Mouse (Mus musculus) hindbrain, embryonic 14.5 days (tissue): Measurements from ENCODE around the gene Wnt11. TPM values are rescaled to one million over a fixed set of nuclear protein-coding genes. Genes with fewer than 3 reads are reported as not detected.
A peak's percentile ranks its signal among the peaks of the same experiment; 100 is the strongest.

ENCODE experiments used
- ATAC-seq: fragments of 200-750 bp; cut with Nextera tagmentation; 2 replicates; pipeline ENCODE4 v1.8.0; 2017; ENCODE audit warnings: moderate number of reproducible peaks, mild to moderate bottlenecking, moderate TSS enrichment, moderate library complexity; ENCODE audit not compliant: low FRiP score
- DNase-seq: peaks from one replicate; pipeline ENCODE4 v3.0.0-alpha.2; 2015; ENCODE audit warnings: low spot score
- H3K27ac ChIP-seq: fragments of 300-500 bp; sonication (generic); 2 replicates; pipeline ENCODE4 v1.5.1; 2014; ENCODE audit warnings: mild to moderate bottlenecking, moderate library complexity
- H3K27me3 ChIP-seq: fragments of 300-500 bp; sonication (generic); 2 replicates; pipeline ENCODE4 v1.6.1; 2014; ENCODE audit warnings: mild to moderate bottlenecking, low read length, mixed read lengths; ENCODE audit not compliant: control insufficient read depth, insufficient read depth
- H3K36me3 ChIP-seq: fragments of 300-500 bp; sonication (generic); replicated peaks from 2 replicates; pipeline ENCODE4 v1.6.1; 2014; ENCODE audit not compliant: control insufficient read depth, insufficient read depth
- H3K4me1 ChIP-seq: fragments of 300-500 bp; sonication (generic); replicated peaks from 2 replicates; pipeline ENCODE4 v1.6.1; 2014; ENCODE audit warnings: antibody characterized with exemption, low read length, mixed read lengths; ENCODE audit not compliant: control insufficient read depth, insufficient read depth
- H3K4me2 ChIP-seq: fragments of 300-500 bp; sonication (generic); replicated peaks from 2 replicates; pipeline ENCODE4 v1.6.1; 2014; ENCODE audit warnings: mild to moderate bottlenecking, moderate library complexity
- H3K4me3 ChIP-seq: fragments of 300-500 bp; sonication (generic); replicated peaks from 2 replicates; pipeline ENCODE4 v1.5.1; 2014; ENCODE audit warnings: mild to moderate bottlenecking, low read length
- H3K9ac ChIP-seq: fragments of 300-500 bp; sonication (generic); 2 replicates; pipeline ENCODE4 v1.6.1; 2014
- H3K9me3 ChIP-seq: fragments of 300-500 bp; sonication (generic); 2 replicates; pipeline ENCODE4 v1.6.1; 2016; ENCODE audit warnings: low read length; ENCODE audit not compliant: control insufficient read depth
- whole genome bisulfite sequencing: fragments of 180-500 bp; shearing (Covaris S2); extraction: QIAGEN DNeasy Blood & Tissue Kit; methylation state at CpG from one replicate; pipeline ENCODE4 v1.1.7; 2014; 5-methylcytosine and 5-hydroxymethylcytosine counted together
- polyA plus RNA-seq: library from polyadenylated mRNA; unstranded; fragments of >200 nt; fragmentation: Nextera tagmentation; extraction: Ambion mirVana; gene quantifications from 2 replicates; pipeline ENCODE4 v1.2.1, GENCODE M21; 2014

Wnt11 gene
- polyA plus RNA-seq, 1 experiment from 2014 or later, result 2.3 TPM

DNA sequence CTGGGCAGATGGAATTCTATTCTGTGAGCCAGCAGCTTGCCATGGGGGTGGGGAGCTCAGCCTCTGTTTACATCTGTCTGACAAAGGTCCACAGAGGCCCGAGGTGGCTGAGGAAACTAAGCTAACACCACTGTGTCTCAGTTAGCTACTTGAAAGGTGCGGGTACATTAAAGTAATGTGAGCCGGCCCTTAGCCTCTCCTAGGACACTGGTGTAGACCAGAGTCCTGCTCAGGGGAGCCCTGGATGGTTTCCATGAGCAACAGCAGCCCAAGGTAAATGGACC lies 36.8 kb upstream of the Wnt11 start:
- H3K4me2 ChIP-seq, result no peak overlapping the region
- 20% methylated on average over 3 of the region's 3 CpGs for WGBS
- H3K4me1 ChIP-seq, result no peaks in the 10 kb centered on the region
- no peaks in the 10 kb centered on the region for H3K27me3 ChIP-seq
- no peaks in the 10 kb centered on the region for H3K36me3 ChIP-seq
- no peak overlapping the region for H3K27ac ChIP-seq
- no peaks in the 10 kb centered on the region for H3K9me3 ChIP-seq
- ATAC-seq (no peak), DNase-seq (no peak)
- no peak overlapping the region for H3K4me3 ChIP-seq
- H3K9ac ChIP-seq, result no peak overlapping the region

DNA sequence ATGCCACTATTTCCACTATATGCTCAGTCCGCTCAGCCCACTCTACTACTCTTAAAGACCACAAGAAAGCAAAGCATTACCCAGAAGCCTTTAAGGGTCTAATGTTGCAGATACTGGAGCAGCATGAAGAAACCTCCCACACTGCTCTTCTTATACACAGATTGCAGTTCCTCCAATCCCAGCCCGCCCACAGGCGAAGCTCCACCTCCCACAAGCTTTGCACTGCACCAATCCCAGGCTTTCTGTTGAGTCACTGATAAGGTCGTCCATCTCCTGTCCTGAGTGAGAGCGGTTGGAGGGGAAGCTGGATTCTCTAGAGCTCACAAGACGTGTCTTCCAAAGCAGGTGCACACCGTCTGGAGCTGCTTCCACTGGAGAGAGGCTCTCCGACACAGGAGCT lies 34.5 kb upstream of the Wnt11 start:
- no peak overlapping the region for H3K27ac ChIP-seq
- WGBS, result 69% methylated on average over 8 of the region's 8 CpGs

DNA sequence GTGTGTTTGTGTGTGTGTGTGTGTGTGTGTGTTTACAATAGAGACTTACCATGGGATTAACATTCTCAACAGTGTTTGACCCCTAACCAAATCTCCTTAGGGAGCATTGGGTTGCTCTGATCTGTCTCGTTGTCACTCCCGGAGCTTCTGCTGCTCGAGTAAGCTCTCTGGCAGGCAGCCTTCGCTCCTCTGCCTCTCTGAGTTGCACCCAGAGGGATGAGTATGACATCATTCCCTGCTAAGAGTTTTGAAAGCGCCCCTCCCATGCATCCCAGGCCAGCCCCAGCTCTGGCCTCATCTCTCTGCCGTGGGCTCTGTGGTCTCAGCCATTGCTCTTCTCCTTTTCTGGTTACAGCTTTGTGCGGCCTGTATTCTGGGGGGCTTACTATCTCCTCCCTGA lies 33.8 kb upstream of the Wnt11 start:
- 66% methylated on average over 7 of the region's 7 CpGs for WGBS
- H3K27ac ChIP-seq, result no peak overlapping the region
- no peak overlapping the region for H3K9ac ChIP-seq
- no peak overlapping the region for H3K4me2 ChIP-seq
- H3K27me3 ChIP-seq, result no peaks in the 10 kb centered on the region
- ATAC-seq (no peak), DNase-seq (no peak)
- H3K36me3 ChIP-seq, result no peaks in the 10 kb centered on the region
- H3K9me3 ChIP-seq, result no peaks in the 10 kb centered on the region
- H3K4me1 ChIP-seq, result 0 out of 2 replicates have a peak, but pooled peaks cover 3% of the 10 kb centered on the region
- no peak overlapping the region for H3K4me3 ChIP-seq

More for the DNA sequence above, 34.5 kb upstream of the Wnt11 start:
- no peaks in the 10 kb centered on the region for H3K36me3 ChIP-seq
- 0 out of 2 replicates have a peak, but pooled peaks cover 3% of the 10 kb centered on the region for H3K4me1 ChIP-seq
- no peak overlapping the region for H3K4me3 ChIP-seq
- no peak overlapping the region for H3K9ac ChIP-seq
- no peaks in the 10 kb centered on the region for H3K27me3 ChIP-seq
- DNase-seq (no peak), ATAC-seq (no peak)
- H3K9me3 ChIP-seq, result no peaks in the 10 kb centered on the region
- no peak overlapping the region for H3K4me2 ChIP-seq

DNA sequence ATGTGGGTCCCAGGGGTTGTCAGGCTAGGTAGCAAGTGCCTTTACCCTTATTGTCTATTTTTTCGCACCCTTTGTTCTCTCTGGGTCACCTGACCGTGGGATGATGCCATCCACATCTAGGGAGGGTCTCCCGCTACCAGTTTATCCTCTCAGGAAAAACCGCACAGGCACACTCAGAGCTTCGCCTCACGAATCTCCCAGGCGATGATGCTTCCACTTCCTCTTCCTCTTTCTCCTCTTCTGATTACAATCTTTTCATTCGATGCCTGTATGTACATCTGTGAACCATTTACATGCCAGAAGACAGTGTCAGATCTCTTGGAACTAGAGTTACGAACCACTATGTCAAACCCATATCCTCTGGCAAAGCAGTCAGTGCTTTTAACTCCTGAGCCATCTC lies 31.7 kb upstream of the Wnt11 start:
- Histone ChIP-seq H3K9me3 (no peaks in the 10 kb centered on the region), H3K4me1 (0 out of 2 replicates have a peak, but pooled peaks cover 3% of the 10 kb centered on the region), H3K27ac (no peak overlapping the region), H3K36me3 (no peaks in the 10 kb centered on the region), H3K4me3 (no peak overlapping the region), H3K4me2 (no peak overlapping the region), H3K9ac (no peak overlapping the region), H3K27me3 (no peaks in the 10 kb centered on the region)
- 87% methylated on average over 9 of the region's 9 CpGs for WGBS
- DNase-seq (no peak), ATAC-seq (no peak)

DNA sequence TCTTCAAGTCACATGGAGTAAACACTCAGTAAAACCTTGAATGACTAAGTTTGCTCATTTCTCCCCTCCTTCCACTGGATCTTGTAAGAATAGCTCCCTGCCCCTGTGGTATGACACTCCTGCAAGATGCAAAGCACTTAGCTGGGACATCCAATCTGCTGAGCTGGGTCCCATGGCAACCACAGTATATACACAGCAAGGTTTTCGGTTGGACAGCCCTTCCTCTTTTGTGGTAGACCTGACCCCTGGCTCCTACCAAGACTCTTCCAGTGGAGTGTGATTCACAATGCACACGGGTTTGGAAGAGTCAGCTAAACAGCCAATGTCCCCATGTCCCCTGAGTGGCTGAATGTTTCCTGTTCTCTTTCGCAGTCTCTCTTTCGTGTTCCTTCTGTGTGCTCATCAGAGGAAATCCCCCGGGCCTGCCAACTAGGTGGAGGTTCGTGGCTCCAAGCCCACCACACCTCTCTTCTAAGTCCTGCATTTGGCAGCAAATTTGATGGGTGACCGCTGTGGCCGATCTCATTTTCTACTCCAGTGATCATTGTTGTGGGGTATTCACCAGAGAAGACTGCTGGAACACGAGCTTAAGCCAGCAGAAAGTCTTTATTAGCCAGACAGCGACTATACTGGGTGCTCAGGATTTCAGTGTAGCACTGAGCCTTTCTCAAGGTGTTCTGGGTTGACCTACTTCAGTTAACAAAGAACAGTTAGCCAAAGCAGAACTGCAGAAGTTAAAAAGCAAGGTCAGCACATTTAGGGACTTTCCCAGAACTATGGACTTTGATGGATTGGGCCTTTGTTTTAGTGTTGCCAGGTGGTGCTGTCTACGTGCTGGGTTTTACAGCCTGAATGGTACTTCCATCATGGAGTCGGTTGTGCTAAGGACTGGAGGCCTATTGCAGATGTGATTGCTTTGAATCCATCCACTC lies 29.8 kb upstream of the Wnt11 start:
- 39% methylated on average over 12 of the region's 12 CpGs for WGBS
- no peak for ATAC-seq
- H3K27ac ChIP-seq, result no peak overlapping the region
- 0 out of 2 replicates have a peak, but pooled peaks cover 3% of the 10 kb centered on the region for H3K4me1 ChIP-seq
- H3K36me3 ChIP-seq, result no peaks in the 10 kb centered on the region
- no peak overlapping the region for H3K9ac ChIP-seq
- no peaks in the 10 kb centered on the region for H3K9me3 ChIP-seq
- no peaks in the 10 kb centered on the region for H3K27me3 ChIP-seq
- DNase-seq, result peak; percentile 46
- H3K4me3 ChIP-seq, result no peak overlapping the region
- no peak overlapping the region for H3K4me2 ChIP-seq

DNA sequence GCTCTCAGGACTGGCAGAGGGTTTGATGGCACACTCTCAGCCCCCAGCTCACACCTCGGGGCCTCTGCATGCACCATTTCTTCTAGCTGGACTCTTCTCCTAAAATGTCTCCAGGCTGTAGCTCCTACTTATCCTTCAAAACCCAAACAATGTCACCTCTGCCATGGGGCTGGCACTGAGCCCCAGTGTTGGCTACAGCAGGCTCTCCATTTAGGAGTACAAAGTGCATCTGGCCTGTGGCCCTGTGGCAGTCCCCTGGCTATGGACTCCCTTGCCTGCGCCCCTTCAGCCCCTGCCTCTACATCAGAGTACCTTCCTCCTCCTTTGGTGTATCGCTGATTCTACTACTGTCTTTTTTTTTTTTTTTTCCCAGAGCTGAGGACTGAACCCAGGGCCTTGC lies 28.0 kb upstream of the Wnt11 start:
- ATAC-seq (no peak), DNase-seq (no peak)
- Histone ChIP-seq H3K9me3 (no peaks in the 10 kb centered on the region), H3K9ac (no peak overlapping the region), H3K36me3 (no peaks in the 10 kb centered on the region), H3K27me3 (no peaks in the 10 kb centered on the region), H3K4me1 (0 out of 2 replicates have a peak, but pooled peaks cover 3% of the 10 kb centered on the region), H3K4me3 (no peak overlapping the region), H3K27ac (no peak overlapping the region), H3K4me2 (no peak overlapping the region)
- 85% methylated on average over 3 of the region's 3 CpGs for WGBS

DNA sequence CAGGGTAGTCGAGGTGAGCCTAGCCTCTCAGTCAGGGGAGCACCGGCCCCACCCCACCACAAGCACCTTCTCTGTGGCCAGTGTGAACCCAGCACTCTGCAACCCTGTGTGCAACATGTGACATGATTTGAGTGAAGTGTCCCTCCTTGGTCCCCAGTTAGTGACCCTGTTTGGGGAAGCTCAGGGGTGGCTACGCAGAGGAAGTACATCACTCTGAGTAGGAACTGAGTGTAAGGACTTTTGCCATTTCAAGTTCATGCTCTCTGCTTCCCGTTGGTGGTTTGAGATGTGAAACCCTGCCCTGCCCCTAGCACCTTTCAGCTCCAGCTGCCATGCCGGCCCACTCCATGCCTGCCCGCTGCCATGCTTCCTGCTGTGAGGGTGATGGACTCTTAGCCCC lies 25.5 kb upstream of the Wnt11 start:
- no peaks in the 10 kb centered on the region for H3K36me3 ChIP-seq
- no peak overlapping the region for H3K4me2 ChIP-seq
- no peak overlapping the region for H3K9ac ChIP-seq
- no peaks in the 10 kb centered on the region for H3K9me3 ChIP-seq
- DNase-seq, result no peak
- no peak overlapping the region for H3K27ac ChIP-seq
- WGBS, result 93% methylated on average over 6 of the region's 6 CpGs
- no peak overlapping the region for H3K4me3 ChIP-seq
- H3K4me1 ChIP-seq, result 0 out of 2 replicates have a peak, but pooled peaks cover 3% of the 10 kb centered on the region
- no peaks in the 10 kb centered on the region for H3K27me3 ChIP-seq
- no peak for ATAC-seq

DNA sequence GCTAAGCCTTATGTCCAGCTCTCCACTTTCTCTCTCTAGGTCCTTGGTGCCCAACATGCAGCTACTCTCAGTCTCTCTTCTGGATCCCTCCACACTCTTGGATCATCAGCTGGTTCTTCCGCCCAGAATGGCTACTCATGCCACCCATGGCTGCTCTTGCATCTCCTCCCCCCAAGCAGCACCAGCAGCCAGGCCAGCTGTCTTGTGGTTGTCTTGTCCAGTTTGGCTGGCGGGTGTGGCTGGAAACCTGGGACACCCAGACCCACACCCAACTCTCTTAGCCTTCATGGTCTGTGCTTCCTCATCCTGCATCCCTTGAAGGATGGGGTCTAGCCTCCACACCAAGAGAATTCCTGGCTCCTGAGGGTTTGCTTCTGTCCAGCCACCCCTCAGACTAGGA lies 24.3 kb upstream of the Wnt11 start:
- no peaks in the 10 kb centered on the region for H3K36me3 ChIP-seq
- 90% methylated on average over 2 of the region's 2 CpGs for WGBS
- H3K9ac ChIP-seq, result no peak overlapping the region

DNA sequence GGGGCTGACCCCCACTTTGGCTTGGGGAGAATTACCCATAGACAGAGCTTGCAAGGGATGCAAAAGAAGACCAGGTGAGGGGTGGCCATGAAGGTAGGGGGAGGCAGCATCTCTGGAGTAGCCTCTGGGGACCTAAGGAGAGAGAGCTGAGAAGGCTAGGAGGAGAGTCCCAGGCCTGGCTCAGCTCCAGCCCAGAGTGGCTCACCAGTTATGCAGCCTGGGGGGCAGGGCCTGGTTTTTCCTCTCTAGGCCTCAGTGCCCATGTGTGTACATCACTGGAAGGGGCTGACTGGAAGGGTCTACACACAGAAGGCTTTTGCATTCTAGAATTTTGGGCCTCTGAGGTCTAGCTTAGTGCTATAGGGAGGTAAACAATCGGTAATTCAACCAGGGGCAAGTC lies 14.4 kb upstream of the Wnt11 start:
- DNase-seq, result no peak
- no peak overlapping the region for H3K4me2 ChIP-seq

More for the DNA sequence above, 24.3 kb upstream of the Wnt11 start:
- Histone ChIP-seq H3K4me1 (no peaks in the 10 kb centered on the region), H3K9me3 (no peaks in the 10 kb centered on the region), H3K27me3 (no peaks in the 10 kb centered on the region), H3K4me3 (no peak overlapping the region), H3K4me2 (no peak overlapping the region), H3K27ac (no peak overlapping the region)
- DNase-seq (no peak), ATAC-seq (no peak)

More for the DNA sequence above, 14.4 kb upstream of the Wnt11 start:
- WGBS, result 90% methylated on average over 1 of the region's 1 CpGs
- H3K27ac ChIP-seq, result no peak overlapping the region
- no peak overlapping the region for H3K4me3 ChIP-seq
- no peak for ATAC-seq
- no peaks in the 10 kb centered on the region for H3K4me1 ChIP-seq
- H3K36me3 ChIP-seq, result no peaks in the 10 kb centered on the region
- no peaks in the 10 kb centered on the region for H3K9me3 ChIP-seq
- H3K9ac ChIP-seq, result no peak overlapping the region
- H3K27me3 ChIP-seq, result no peaks in the 10 kb centered on the region
